Mouse (Mus musculus) kidney, adult 18-20 months (tissue): ENCODE measurements at regions not wholly inside any gene's neighbourhood (a gene's known extent, or its start where the extent isn't known, plus 50 kb on each side); places are given as distances from the start of the nearest gene placed in this dataset.
"Not testable (repeated sequence)": the region's sequence is repeated elsewhere in the genome, so short reads cannot be mapped to it uniquely, and the experiment has no call there.

Experiments used
- DNase-seq: peaks from one replicate; pipeline ENCODE4 v3.0.0; 2021

DNA sequence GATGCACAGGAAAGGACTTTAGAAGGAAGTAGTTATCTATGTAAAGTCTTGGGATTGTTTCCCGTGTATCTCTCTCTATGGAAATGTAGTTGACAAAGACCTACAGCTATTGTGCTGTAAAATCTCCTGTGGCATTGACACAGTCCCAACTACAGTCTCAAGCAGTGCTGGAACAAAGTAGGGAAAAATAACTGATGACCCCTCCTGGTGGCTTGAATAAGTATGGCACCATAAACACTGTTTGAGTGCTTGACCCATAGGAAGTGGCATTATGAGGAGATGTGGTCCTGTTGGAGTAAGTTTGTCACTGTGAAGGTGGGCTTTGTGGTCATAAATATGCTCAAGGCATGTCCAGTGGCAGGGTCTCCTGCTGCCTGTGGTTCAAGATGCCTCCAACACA is 928.4 kb upstream of the Mms22l start:
- no peak for DNase-seq

DNA sequence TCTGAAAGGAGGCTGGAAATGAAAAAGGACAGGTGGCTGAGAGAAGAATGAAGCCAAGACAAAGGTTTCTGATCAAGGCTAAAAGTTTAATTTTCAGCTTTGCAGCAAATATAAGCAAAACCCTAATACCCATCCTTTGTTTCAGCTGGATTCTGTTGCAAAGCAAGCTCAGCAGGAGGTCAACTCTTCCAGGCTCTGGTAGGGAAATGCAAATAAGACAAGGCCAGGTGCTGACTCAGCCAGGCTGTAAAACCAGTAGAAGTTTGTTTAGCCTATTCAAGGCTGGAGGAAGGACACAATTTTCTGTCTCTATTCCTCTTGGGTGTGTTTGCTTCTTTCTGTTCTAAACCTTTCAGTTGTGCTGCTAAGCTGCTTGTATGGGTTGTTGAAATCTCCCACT is 923.2 kb upstream of the Mms22l start:
- no peak for DNase-seq

DNA sequence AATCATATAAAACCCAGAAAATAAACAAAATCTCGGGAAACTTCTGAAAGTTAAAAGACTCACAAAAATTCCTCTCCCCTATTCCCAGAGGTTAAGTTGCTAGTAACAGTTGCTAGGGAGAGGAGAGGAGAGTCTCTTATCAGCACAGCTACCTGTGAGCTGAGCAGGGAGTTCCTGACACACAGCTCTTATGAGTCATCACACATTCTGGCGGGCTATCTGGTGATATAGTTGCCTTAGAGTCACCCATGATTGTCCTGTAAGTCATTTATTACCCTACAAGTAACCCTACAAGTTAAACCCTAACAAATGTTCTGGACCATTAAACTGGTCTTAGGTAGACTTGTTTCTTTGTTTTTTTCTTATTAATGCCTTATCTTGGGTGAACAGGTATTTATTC is 908.8 kb upstream of the Mms22l start:
- DNase-seq: no peak

GRCm38 (mm10) chr4:23590883-23591282 is 905.4 kb upstream of the Mms22l start:
- no peak for DNase-seq

DNA sequence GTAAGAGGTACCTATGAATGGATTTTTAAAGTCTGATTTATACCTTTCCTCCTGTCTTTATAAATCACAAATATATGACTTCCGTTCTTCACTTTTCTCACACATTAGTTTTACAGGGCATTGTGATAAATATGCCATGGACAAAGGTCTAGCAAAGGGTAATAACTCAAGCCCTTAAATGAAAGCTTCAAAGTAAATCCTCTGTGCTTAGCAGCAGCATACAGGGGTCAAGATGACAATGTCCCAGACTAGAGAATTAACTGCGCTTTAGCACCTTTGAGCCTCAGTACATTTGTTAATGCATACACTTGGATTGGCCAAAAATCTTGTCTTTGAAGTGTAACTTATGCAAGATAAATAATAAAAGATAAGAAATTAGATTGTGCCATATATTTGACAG is 904.7 kb upstream of the Mms22l start:
- DNase-seq: no peak

- DNase-seq: no peak
These were observed 896.2 kb upstream of the Mms22l start for GRCm38 (mm10) chr4:23600070-23600469.

GRCm38 (mm10) chr4:23601426-23602293 is 894.6 kb upstream of the Mms22l start:
- no peak for DNase-seq

- DNase-seq: no peak
These were observed 893.8 kb upstream of the Mms22l start for GRCm38 (mm10) chr4:23602294-23602932.

DNA sequence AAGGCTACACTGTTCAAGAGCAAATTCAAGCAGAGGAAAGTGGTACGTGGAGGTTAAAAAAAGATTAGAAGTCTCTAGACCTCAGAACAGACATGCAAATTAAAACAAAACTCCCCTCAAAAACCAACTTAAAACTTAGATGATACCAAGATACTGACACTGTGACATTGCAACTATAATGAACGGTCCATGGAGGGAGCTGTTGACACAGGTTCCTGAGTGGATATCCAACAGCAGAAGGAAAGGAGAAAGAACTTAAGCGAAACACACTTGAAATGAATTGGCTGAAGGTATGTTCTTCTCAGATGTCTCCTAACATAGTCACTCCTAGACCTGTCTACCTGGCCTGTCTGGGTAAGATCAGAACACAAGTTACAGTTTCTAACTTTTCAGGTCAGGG is 888.9 kb upstream of the Mms22l start:
- no peak for DNase-seq

DNA sequence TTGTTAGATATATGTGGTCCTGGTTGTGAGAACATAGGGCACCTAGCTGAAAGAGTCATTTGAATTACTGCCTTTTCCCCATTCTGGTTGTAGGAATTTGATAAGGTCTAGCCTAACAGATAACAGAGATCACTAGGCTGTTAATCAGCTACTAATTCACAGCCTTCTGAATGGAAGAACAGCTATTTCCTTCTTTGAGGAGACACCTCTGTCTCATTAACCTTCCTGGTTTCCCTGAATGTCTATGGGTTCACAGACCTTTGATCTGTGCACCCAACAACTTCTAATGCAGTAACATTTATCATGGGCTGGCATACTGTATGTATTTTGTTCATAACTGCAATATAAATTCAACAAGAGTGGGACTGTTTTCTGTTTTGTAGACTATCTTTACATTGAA is 875.0 kb upstream of the Mms22l start:
- DNase-seq: no peak

DNA sequence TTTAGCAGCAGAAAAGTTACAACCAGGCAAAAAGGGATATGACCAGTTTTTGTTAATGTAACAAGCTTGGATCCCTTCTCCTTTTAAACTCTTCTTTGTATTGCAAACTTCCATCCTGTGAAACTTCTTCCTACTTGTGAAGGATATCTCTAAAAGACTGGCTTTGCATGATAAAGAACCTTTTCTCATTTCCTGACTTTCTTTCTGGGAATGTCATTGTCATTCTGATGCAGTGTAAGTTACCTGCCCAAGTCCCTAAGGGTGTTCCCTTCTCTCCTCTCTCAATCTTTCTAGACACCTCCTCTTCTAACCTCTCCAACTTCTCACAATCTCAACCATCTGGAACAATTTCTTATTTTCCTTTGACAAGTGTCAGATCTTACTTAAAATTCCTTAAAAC is 874.0 kb upstream of the Mms22l start:
- DNase-seq: no peak

GRCm38 (mm10) chr4:23636231-23636928 is 859.9 kb upstream of the Mms22l start:
- no peak for DNase-seq

GRCm38 (mm10) chr4:23636929-23637235 is 859.4 kb upstream of the Mms22l start:
- no peak for DNase-seq

DNA sequence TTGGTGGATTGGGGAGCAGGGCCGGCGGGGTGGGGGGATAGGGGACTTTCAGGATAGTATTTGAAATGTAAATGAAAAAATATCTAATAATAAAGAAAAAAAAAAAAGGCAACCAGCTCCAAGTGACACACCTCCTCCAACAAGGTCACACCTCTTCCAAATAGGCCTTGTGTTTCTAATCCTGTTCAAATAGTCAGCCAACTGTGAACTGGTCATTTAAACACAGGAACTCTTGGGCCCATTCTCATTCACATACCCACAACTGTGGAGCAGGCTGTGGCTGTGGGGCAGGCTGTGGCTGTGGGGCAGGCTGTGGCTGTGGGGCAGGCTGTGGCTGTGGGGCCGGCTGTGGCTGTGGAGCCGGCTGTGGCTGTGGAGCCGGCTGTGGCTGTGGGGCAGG is 839.6 kb upstream of the Mms22l start:
- DNase-seq: not testable (repeated sequence)

DNA sequence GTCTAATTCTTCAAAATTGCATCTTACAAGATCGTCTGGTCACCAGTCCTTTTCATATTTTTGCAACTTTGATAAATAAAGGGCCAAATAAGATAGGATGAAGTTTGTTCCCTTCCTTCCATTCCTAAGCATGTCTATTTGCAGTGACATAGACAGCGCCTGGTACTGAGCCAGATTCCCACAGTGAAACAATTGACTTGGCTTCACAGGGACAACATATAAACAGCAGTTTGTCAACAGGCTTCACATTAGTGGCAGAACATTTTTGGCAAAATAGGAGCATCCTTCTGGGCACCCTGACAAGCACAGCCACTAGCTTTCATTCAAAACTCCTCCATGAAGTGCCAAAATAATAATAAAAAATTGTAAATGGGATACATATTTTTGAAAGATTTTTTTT is 827.4 kb upstream of the Mms22l start:
- DNase-seq: no peak

DNA sequence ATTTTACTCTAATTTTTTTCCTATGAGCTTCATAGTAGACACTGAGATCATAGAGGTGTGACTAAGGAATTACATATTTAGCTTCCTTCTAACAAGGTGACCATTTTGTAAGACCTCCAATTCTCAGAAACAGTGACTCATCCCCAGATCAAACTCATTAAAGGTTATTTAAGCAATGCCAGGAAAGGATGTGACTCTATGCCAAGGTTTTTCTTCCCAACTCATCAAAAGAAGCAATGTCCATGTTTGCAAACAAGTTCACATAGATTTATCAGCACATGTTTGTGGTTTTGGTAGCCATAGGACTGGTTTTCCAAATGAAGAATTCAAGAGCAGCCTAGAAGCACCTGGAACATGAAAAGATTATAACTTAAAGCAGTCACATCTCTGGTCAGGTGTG is 792.6 kb upstream of the Mms22l start:
- DNase-seq: no peak

DNA sequence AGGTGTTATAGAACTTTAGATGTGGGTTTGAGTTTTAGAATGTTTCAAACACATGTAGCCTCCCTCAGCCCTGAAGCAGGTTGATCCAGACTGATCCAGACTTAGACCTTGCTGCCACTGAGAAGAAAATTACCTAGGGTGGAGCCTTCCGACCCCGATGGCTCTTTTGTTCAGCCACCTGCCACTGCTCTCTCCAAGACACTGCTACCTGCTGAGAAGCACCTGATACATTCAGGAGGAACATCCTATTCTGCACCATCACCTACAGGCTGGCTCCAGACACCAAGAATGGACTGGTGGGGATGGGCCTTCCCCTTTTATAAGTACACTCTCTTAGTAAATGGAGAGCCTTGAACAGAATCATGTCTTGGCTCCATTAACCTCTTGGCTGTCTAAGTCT is 785.5 kb upstream of the Mms22l start:
- no peak for DNase-seq

GRCm38 (mm10) chr4:23713781-23714415 is 782.4 kb upstream of the Mms22l start:
- DNase-seq: no peak

DNA sequence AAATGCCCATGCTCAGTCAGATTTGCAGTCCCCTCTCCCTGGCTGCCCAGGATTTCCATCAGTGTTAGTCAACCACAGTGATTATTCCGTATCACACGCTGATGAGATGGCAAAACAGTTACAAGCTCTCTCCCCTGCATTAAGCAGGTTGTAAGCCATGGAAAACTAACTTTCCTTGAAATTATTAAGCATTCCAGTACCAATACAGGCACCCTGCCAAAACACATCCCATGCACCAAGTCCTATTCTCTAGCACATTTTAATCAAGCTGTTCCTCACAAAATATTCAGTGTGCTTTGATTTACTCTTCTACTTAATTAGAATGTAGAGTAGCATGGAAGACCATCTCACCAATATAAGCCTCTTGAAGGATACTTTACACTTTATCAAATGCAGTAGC is 768.4 kb upstream of the Mms22l start:
- no peak for DNase-seq

- no peak for DNase-seq
These were observed 763.8 kb upstream of the Mms22l start for GRCm38 (mm10) chr4:23732471-23732870.

DNA sequence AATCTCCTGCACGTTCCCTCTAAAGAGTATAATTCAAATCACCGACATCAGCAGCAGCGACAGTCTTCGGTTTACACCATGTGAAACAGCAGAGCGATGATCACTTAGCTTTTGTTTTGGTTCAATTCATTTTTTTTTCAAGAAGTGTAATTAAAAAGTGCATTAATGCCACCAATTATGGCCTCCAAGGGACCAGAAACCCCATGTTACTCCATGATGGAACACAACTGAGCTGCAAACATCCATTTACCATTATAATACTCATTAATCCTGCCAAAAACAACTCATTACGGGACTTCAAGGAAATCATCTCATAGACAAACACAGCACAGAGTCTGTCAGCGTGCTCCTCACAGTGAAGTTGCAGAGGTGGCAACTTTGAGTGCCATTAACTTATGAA is 752.2 kb upstream of the Mms22l start:
- no peak for DNase-seq

- DNase-seq: no peak
These were observed 738.2 kb upstream of the Mms22l start for GRCm38 (mm10) chr4:23758005-23758404.

- no peak for DNase-seq
These were observed 708.6 kb upstream of the Mms22l start for GRCm38 (mm10) chr4:23787417-23788204.
